Mouse (Mus musculus) granulocyte monocyte progenitor cell, adult 5-6 weeks (primary cell): ENCODE measurements around the gene Tbc1d22a. TPM values are rescaled to one million over a fixed set of nuclear protein-coding genes. Genes with fewer than 3 reads are reported as not detected.
"Not testable (repeated sequence)": the region's sequence is repeated elsewhere in the genome, so short reads cannot be mapped to it uniquely, and the experiment has no call there.

Source experiments
- ATAC-seq: replicated peaks from 2 replicates; pipeline ENCODE4 v1.8.0; 2016; ENCODE audit warnings: mild to moderate bottlenecking, moderate TSS enrichment, inconsistent platforms; ENCODE audit not compliant: poor library complexity, severe bottlenecking
- total RNA-seq, 2 experiments: library from RNA; stranded (forward) in 1 of 2; stranded (reverse) in 1 of 2; fragments of 200-712, 200-1000 nt in 1 of 2; fragments of >200 nt in 1 of 2; fragmentation: Nextera tagmentation in 1 of 2; gene quantifications; 2 replicates each; pipeline ENCODE4 v1.2.3; 2014 to 2017

Gene Tbc1d22a
- 18.6 and 18.8 TPM in 2 replicates for total RNA-seq (2014; fragmentation: Nextera tagmentation)
- 26.5 and 46.7 TPM in 2 replicates for total RNA-seq (2017)

- ATAC-seq: peak; percentile 89
Observed at GRCm38 (mm10) chr15:86213753-86214548, at the start of gene Tbc1d22a. Gene Tbc1d22a, plus strand, starts transcription at chr15:86214459.

DNA sequence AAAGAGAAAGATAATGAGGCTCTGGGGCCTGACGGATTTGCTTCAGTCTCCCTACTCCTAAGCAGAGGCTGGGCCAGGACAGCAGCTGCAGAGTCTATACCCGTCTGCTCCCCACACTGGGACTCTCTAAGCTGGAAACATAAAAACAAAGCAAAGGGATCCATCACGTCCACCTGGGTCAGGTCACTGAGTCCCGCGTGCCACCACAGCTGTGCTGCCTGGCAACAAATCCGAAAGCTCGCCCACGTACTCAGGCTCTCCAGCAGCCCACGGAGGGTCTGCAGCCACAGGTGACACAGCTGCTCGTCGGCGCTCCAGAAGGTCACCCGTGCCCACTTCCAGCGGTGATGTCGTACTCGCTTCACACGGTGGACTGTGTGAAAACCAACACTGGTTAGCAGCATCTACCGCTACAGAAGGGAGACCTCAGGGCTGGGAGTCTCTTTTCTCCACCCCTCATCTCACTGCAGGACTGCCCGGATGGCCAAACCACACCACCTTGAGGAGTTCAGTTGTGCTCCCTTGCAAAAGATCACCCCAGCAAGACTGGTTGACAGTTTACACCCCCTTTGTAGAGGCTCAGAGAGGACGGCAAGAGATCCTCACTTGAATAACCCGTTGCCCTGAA is 49.4 kb upstream of the Tbc1d22a start:
- no peak for ATAC-seq

DNA sequence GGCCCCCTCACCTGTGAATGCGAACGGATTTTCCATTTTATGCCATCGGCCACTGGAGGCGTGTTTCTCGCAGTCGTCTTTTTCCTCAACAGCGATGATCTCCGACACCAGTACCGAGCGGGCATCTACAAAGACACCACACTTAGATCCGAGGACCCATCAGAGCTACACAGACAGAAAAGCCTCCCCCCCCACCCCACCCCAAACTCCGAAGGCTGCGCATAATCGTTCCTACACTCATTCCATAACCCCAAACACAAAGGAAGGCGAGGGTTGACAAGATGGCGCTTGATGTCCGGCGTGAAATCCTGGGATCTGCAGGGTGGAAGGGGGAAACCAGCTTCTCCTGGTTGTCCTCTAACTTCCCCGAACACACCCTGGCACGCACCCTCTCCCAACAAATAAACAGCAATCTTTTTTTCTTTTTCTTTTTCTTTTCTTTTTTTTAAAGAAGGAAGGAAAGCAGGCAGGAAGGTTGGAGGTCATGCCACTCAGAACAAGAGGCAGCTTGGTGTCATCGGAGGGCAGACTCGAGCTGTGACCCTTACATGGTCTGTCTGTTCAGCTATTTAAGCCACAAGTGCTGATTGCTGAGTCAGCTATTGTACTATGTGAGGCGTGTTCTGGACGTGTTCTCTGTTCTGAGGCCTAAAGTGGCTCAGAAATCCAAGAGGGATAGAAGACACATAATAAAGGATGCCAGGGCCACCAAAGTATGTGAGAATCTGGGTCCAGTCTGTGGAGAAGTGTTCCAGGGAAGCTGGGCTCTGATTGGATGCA is 48.3 kb upstream of the Tbc1d22a start:
- no peak for ATAC-seq

- ATAC-seq: no peak
Observed at GRCm38 (mm10) chr15:86167032-86167655, 47.1 kb upstream of the Tbc1d22a start.

- peak; percentile 16 for ATAC-seq
Observed at GRCm38 (mm10) chr15:86167787-86168504, 46.3 kb upstream of the Tbc1d22a start.

GRCm38 (mm10) chr15:86168505-86168867 is 45.8 kb upstream of the Tbc1d22a start:
- peak; percentile 28 for ATAC-seq

DNA sequence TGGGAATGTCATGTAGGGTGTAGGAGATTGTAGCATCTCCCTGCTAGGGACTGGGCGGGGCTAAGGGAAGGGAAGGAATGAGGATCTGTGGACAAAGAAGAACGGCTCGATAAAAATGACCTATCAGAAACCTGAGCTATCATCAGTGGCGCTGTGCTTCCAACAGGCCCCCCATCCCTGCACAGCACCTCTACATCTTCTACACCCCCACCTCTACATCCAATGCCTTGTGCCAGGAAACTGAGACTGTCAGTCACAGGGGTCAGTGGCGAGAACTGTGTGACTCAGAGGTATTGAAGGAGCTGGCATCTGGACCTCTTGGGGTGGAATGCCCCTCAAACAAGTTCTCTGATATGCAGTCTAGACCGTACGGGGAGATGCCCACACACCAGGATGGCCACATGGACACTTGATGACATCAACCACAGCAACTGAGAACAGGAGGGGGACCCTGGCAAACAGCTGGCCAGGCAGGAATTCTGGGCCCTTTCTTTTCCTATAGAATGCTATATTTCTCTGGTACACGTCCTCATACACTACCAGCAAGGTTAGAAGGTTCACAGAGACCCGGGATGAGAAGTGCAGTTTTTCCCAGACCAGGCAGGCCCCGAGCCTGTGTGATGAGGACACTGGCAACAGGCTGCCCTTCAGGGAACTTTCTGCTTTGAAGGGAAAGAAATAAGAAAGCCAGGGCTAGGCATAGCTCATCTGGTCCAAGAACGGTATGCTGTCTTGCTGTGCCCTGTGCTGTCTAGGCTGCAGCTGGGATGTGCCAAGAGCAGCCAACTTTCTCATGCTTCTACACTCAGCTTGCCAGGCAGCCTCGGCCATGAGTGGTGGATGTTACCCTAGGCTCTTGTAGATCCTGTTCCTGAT is 45.1 kb upstream of the Tbc1d22a start:
- no peak for ATAC-seq

DNA sequence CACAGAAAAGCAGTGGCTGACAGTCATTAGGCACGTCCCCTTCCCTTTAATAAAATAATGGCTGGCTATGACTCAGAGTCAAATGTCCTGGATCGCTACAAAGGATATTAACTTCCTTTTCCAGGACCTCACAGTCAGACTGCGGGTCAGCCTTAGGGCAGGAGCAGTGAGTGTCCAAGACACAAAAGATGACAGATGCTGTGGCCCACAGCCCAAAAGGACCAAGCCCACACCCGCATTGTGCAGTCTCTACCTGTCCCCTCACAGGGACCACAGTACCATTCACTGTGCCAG is 44.5 kb upstream of the Tbc1d22a start:
- ATAC-seq: no peak

DNA sequence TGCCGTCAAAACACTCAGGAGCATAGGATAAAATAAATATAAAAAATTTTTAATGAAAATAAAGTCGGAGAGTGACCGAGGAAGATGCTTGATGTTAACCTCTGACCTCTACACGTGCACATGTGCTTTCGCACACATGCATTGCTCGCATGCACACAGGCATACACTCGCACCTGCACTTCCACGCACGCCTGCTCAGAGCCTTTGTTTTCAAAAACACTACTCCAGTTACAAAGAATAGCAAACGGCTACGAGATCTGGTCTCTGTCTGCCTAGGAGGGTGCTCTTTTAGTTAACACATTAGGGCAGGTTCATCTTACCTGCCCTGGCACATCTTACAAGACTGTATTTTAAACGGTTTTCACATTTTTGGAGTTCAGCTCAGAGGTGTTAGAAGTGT is 42.9 kb upstream of the Tbc1d22a start:
- no peak for ATAC-seq

DNA sequence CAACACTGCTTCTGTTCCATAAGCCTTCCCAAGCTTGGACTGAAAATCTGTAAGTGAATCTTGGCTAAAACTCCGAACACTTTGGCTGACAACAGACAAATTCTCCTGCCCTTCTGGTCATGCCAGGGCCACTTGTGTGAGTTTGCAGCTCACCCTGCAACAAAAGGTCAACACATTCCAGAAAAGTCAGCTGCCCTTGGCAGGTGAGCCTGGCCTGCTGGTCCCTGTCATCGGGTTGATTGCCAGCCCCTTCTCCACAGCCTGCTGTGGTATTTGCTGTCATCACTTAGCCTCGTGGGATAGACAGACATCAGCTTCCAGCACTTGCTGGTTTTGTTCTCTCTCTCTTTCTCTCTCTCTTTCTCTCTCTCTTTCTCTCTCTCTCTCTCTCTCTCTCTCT is 42.1 kb upstream of the Tbc1d22a start:
- no peak for ATAC-seq

DNA sequence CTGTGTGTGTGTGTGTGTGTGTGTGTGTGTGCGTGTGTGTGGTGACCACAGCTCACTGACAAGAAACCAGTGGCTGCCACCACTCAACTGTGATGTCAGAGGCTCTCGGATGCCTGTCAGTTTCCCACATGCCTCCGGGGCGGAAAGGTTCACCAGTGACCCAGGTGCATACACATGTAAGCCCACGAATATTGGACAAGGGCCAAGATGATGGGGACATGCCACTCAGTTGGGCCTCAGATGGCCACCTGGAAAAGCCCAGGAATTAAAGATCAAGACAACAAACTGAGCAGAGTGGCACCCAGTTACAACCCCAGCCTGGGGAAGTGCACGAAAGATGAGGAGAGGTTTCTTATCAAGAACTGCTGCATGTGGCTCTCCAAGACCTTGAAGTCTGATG is 41.7 kb upstream of the Tbc1d22a start:
- no peak for ATAC-seq

DNA sequence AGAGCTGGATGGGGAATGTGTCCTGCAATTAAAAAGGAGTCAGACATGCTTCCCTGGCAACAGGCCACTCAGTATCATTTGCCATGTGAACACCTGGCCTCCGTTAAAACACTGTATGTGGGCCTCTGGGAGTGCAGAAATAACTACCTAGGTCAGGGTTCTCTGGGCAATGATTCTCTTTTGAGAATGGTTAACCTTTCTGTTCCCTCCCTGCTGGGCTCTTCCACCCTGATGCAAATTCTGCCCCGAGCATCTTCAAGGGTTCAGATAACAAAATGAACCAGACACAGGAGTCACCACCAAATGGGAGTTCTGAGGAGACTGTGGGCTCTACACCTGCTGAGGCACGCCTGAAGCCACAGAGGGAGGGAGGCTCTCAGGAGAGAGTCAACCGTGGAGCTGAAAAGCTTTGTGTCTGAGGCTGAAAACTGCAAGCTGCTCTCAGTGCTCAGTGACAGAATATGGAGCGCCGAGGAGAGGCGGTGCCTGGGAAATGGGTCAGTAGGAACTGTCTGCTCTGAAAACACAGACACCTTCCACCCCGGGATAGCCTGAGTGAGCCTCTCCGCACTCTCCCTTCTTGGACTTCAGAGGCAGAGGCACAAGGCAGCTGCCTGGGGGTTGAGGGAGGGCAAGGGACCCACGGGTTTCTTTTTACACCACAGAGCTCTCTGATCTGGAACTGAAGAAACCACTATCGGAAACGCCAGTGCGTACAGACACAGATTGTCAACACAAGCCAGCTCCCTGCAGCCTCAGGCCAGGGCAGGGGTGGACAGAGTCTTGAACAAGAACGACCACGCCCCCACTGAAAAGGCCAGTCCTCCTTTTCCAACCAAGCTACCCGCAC is 40.9 kb upstream of the Tbc1d22a start:
- ATAC-seq: peak; percentile 43

DNA sequence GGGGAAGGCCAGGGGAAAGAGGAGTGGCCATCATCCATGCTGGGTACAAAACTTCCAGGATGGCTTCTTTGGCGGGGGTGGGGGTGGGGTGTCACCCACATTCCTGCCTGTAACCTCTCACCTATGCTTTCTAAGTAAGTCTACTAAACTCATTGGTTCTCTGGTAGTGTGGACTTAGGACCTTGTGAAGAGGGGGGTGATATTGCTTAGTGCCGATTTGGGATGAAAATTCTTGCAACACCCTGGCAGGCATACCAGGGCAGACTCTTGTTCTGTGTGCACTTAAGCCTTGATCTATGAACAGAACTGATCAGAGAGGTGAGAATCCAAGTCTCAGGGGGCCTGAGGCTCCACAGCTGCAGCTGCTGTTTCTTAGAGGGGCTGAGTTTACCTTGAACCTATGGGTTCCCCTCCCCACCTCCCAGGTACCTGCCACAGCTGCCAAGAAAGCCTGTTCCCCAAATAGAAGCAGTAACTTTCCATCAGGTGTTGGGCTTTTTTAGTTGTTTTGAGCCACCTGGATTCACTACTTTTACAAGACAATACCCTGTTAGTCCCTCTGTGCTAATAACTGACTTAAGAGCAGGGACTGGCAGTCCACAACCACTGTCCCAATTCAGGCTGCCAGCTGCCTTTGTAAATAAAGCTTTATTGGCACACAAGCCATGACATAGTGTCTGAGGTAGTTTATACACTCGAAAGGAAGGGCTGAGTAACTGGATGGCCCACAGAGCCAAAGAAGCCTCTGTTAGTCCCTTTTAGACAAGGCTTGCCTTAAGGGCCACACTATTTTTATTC is 38.8 kb upstream of the Tbc1d22a start:
- ATAC-seq: no peak

GRCm38 (mm10) chr15:86176166-86176565 is 38.1 kb upstream of the Tbc1d22a start:
- no peak for ATAC-seq

DNA sequence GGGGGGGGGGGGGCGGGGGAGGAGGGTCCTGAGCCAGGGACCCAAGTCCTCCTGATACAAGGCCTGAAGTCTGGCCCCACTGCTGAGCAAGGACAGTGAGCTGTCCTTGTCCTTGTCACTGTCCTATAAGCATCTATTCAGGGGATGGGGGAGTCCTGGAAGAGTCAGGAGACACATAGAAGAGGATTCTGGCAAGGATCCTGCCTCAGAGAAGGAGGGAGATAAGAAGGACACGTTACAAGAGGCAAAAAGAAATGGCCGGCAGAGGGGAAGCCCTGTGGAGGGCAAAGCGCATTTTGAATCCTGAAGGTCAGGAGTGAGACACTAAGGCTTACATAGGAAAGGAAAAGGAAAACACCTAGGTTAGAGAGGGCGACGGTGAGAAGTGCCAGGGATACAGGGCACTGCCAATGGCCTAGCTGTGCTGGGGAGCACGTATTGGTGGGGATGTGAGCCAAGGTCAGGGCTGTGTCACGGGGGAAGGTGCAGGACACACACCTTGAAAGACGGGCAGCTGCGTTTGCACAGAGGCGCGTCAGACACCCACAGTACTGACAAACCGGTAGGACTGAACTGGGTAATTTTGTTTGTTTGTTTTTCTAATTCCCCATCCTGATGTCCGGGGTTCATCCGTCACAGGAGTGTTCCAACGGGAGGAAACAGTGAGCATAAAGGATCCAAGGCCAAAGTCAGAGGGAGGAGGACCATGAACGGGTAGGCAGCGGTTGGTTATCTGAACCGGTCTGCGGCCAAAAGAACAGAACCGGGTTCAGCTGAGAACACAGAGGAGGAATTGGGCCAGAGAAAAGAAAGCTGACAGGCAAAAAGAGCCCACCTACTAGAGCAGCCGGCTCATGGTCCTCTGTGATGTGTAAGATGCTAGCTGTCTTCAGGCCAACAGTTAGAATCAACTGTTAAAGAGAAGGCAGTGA is 37.2 kb upstream of the Tbc1d22a start:
- no peak for ATAC-seq

DNA sequence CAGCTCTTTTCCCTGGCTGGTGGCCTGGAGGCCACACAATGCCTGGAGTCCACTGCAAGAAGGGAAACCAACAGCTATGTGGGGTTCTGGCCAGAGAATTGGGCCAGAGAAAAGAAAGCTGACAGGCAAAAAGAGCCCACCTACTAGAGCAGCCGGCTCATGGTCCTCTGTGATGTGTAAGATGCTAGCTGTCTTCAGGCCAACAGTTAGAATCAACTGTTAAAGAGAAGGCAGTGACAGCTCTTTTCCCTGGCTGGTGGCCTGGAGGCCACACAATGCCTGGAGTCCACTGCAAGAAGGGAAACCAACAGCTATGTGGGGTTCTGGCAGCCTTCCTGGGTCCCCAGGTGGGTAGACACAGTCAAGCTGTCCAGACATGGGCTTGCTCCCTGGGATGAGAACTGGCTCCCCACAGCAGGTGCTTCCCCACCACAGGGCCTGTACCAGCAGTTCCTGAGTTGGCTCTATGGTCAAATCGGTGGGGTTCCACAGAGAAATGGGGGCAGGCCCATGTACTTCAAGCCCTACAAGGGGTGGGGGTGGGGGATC is 36.5 kb upstream of the Tbc1d22a start:
- ATAC-seq: not testable (repeated sequence)
